Comparison of ENCODE assay signal across 20 mouse cellular contexts in genomic region chr5:112389352-112389751, GRCm38 (mm10). TPM values are rescaled to one million over a fixed set of nuclear protein-coding genes. Genes with fewer than 3 reads are reported as not detected.
DNase-seq lines count a peak whose midpoint lies in the region; ATAC-seq and TF ChIP-seq lines count a peak whose summit lies in the region.
"Had no signal": no experiment of that assay in that cellular context is flagged by ENCODE, and none has a peak within 500 bp of the region (broad histone marks: within the 10 kb centered on the region; RNA-seq: fewer than 3 reads in every experiment).

No protein-coding gene starts in this region.

- H3K9me3 ChIP-seq in forebrain, embryonic 14.5 days (replicated peaks; ENCODE audit: control insufficient read depth, low read length): no peaks in the 10 kb centered on the region
- no peaks in the 10 kb centered on the region for H3K9me3 ChIP-seq in forebrain, embryonic 12.5 days
- no peaks in the 10 kb centered on the region for H3K9me3 ChIP-seq in limb, embryonic 13.5 days
- no peaks in the 10 kb centered on the region for H3K9me3 ChIP-seq in neural tube, embryonic 13.5 days
- H3K9me3 ChIP-seq: intestine, embryonic 15.5 days had no signal

- peaks cover 67% of the 10 kb centered on the region for H3K36me3 ChIP-seq in forebrain, embryonic 14.5 days (ENCODE audit: control insufficient read depth, insufficient read depth, low read length)
- H3K36me3 ChIP-seq in forebrain, embryonic 12.5 days (replicated peaks): peaks cover 48% of the 10 kb centered on the region
- peaks cover 48% of the 10 kb centered on the region for H3K36me3 ChIP-seq in limb, embryonic 13.5 days
- peaks cover 68% of the 10 kb centered on the region for H3K36me3 ChIP-seq in neural tube, embryonic 13.5 days
- H3K36me3 ChIP-seq: intestine, embryonic 15.5 days had no signal

- intact Hi-C loops in left cerebral cortex, postnatal 14 days (cut with DNase I): no loop called here
- intact Hi-C loops in left cerebral cortex, postnatal 4 days (cut with DNase I): no loop called here
- intact Hi-C loops in gastrocnemius, adult 2 months (cut with DNase I): no loop called here

- no peak overlapping the region for H3K4me3 ChIP-seq in forebrain, embryonic 14.5 days (ENCODE audit: low read depth, low read length)
- no peak overlapping the region for H3K4me3 ChIP-seq in forebrain, embryonic 12.5 days (replicated peaks)
- H3K4me3 ChIP-seq in limb, embryonic 13.5 days: no peak overlapping the region
- H3K4me3 ChIP-seq in neural tube, embryonic 13.5 days: no peak overlapping the region
- no peak overlapping the region for H3K4me3 ChIP-seq in gastrocnemius, adult 2 months
- H3K4me3 ChIP-seq: intestine, embryonic 15.5 days had no signal

- H3K27me3 ChIP-seq in forebrain, embryonic 14.5 days (replicated peaks; ENCODE audit: control insufficient read depth, insufficient read depth, low read length): no peaks in the 10 kb centered on the region
- no peaks in the 10 kb centered on the region; the same call in 1 of the 2 replicates for H3K27me3 ChIP-seq in forebrain, embryonic 12.5 days
- H3K27me3 ChIP-seq in limb, embryonic 13.5 days: peaks cover 29% of the 10 kb centered on the region
- H3K27me3 ChIP-seq in neural tube, embryonic 13.5 days: no peaks in the 10 kb centered on the region

- ATAC-seq in forebrain, embryonic 14.5 days: no peak
- no peak for ATAC-seq in forebrain, embryonic 12.5 days (ENCODE audit: low FRiP score)
- no peak for ATAC-seq in limb, embryonic 13.5 days (ENCODE audit: low FRiP score, low read depth)
- ATAC-seq in neural tube, embryonic 13.5 days (ENCODE audit: low read depth): no peak
- ATAC-seq: intestine, embryonic 15.5 days had no signal

- H3K27ac ChIP-seq in forebrain, embryonic 14.5 days (ENCODE audit: low read depth, low read length): no peak overlapping the region
- H3K27ac ChIP-seq in forebrain, embryonic 12.5 days: no peak overlapping the region
- no peak overlapping the region for H3K27ac ChIP-seq in limb, embryonic 13.5 days
- no peak overlapping the region for H3K27ac ChIP-seq in neural tube, embryonic 13.5 days (replicated peaks)
- no peak overlapping the region for H3K27ac ChIP-seq in gastrocnemius, adult 2 months
- H3K27ac ChIP-seq: intestine, embryonic 15.5 days; kidney, postnatal 0 days had no signal

- 0 out of 2 replicates have a peak overlapping the region, but pooled peaks have one; percentile 3 for H3K9ac ChIP-seq in forebrain, embryonic 14.5 days (ENCODE audit: low read length)
- no peak overlapping the region for H3K9ac ChIP-seq in forebrain, embryonic 12.5 days
- 0 out of 2 replicates have a peak overlapping the region, but pooled peaks have one; percentile 4 for H3K9ac ChIP-seq in limb, embryonic 13.5 days
- H3K9ac ChIP-seq in neural tube, embryonic 13.5 days: peak overlapping the region; percentile 51; the same call in 1 of the 2 replicates
- H3K9ac ChIP-seq: intestine, embryonic 15.5 days; lung, embryonic 14.5 days had no signal

- no peak for DNase-seq in forebrain, embryonic 14.5 days (ENCODE audit: low spot score)
- peak; percentile 58 to 75 for DNase-seq in left cerebral cortex, postnatal 14 days (ENCODE audit: low spot score in 2 of 2)
- DNase-seq in left cerebral cortex, postnatal 4 days: no peak
- DNase-seq in gastrocnemius, adult 2 months: no peak
- no peak for DNase-seq in kidney, postnatal 36 days
- DNase-seq: adrenal gland, adult 8-10 months; B cell, adult 2 months; heart, adult 11 months; liver; lung, embryonic 14.5 days; retina, postnatal 1 day had no signal

- no peak overlapping the region for H3K4me2 ChIP-seq in forebrain, embryonic 14.5 days (ENCODE audit: low read length)
- no peak overlapping the region for H3K4me2 ChIP-seq in forebrain, embryonic 12.5 days
- no peak overlapping the region for H3K4me2 ChIP-seq in limb, embryonic 13.5 days (replicated peaks)
- H3K4me2 ChIP-seq in neural tube, embryonic 13.5 days: peak overlapping the region; percentile 12; the same call in 1 of the 2 replicates
- H3K4me2 ChIP-seq: intestine, embryonic 15.5 days; lung, embryonic 14.5 days had no signal

- WGBS in forebrain, embryonic 14.5 days: 81% methylated on average over 9 of the region's 9 CpGs
- WGBS in forebrain, embryonic 12.5 days: 85% methylated on average over 9 of the region's 9 CpGs
- 72% methylated on average over 9 of the region's 9 CpGs for WGBS in limb, embryonic 13.5 days
- WGBS in neural tube, embryonic 13.5 days: 83% methylated on average over 9 of the region's 9 CpGs

- no peak for TF ChIP-seq CTCF in gastrocnemius, adult 2 months (IDR thresholded peaks at IDR 0.05)

- peaks cover 11% of the 10 kb centered on the region for H3K4me1 ChIP-seq in forebrain, embryonic 14.5 days (ENCODE audit: control insufficient read depth, insufficient read depth, low read length)
- peaks cover 29% of the 10 kb centered on the region for H3K4me1 ChIP-seq in forebrain, embryonic 12.5 days
- peaks cover 13% of the 10 kb centered on the region for H3K4me1 ChIP-seq in limb, embryonic 13.5 days
- peaks cover 58% of the 10 kb centered on the region for H3K4me1 ChIP-seq in neural tube, embryonic 13.5 days (replicated peaks)

RNA-seq across cellular contexts. Expression of gene Asphd2, which starts 5.3 kb away (rescaled TPM):
- polyA plus RNA-seq in forebrain, embryonic 14.5 days (2014; fragmentation: Nextera tagmentation; extraction: Ambion mirVana): 31.6 and 37.9 TPM in 2 replicates
- 38.6 and 57.3 TPM in 2 replicates for polyA plus RNA-seq in forebrain, embryonic 12.5 days (2016; fragmentation: Nextera tagmentation; extraction: Ambion mirVana)
- 100 to 1,000 TPM; 164 to 171 TPM for total RNA-seq in left cerebral cortex, postnatal 14 days (2021)
- total RNA-seq in left cerebral cortex, postnatal 4 days (2021): 100 to 1,000 TPM; 130 to 134 TPM
- polyA plus RNA-seq in limb, embryonic 13.5 days (2015; fragmentation: Nextera tagmentation; extraction: Ambion mirVana): 19.1 and 23.7 TPM in 2 replicates
- 52.4 and 69.6 TPM in 2 replicates for polyA plus RNA-seq in neural tube, embryonic 13.5 days (2015; fragmentation: Nextera tagmentation; extraction: Ambion mirVana)
- total RNA-seq in gastrocnemius, adult 2 months (2021): under 1 TPM; 0.17 to 0.18 TPM
- total RNA-seq: megakaryocyte progenitor cell, adult 5-6 weeks had no signal

RNA-seq across cellular contexts. Expression of gene Gm6583, which starts 33.5 kb away (rescaled TPM):
- polyA plus RNA-seq in forebrain, embryonic 14.5 days (2014; fragmentation: Nextera tagmentation; extraction: Ambion mirVana): 0.08 and 0.10 TPM in 2 replicates
- polyA plus RNA-seq in forebrain, embryonic 12.5 days (2016; fragmentation: Nextera tagmentation; extraction: Ambion mirVana): 0.22 and 0.31 TPM in 2 replicates
- not detected for total RNA-seq in left cerebral cortex, postnatal 14 days (2021)
- not detected for total RNA-seq in left cerebral cortex, postnatal 4 days (2021)
- polyA plus RNA-seq in limb, embryonic 13.5 days (2015; fragmentation: Nextera tagmentation; extraction: Ambion mirVana): 0.18 and 0.24 TPM in 2 replicates
- 0.08 and 0.26 TPM in 2 replicates for polyA plus RNA-seq in neural tube, embryonic 13.5 days (2015; fragmentation: Nextera tagmentation; extraction: Ambion mirVana)
- total RNA-seq in gastrocnemius, adult 2 months (2021): not detected
- total RNA-seq: layer of hippocampus, postnatal 10 days; megakaryocyte progenitor cell, adult 5-6 weeks had no signal
- polyA plus RNA-seq: heart, postnatal 0 days; urinary bladder, adult 2 months had no signal

RNA-seq across cellular contexts. Expression of gene Hps4, which starts 46.5 kb away (rescaled TPM):
- 26.2 and 27.0 TPM in 2 replicates for polyA plus RNA-seq in forebrain, embryonic 14.5 days (2014; fragmentation: Nextera tagmentation; extraction: Ambion mirVana)
- polyA plus RNA-seq in forebrain, embryonic 12.5 days (2016; fragmentation: Nextera tagmentation; extraction: Ambion mirVana): 36.1 and 37.3 TPM in 2 replicates
- total RNA-seq in left cerebral cortex, postnatal 14 days (2021): 10 to 100 TPM; 30.0 to 32.7 TPM
- total RNA-seq in left cerebral cortex, postnatal 4 days (2021): 10 to 100 TPM; 32.6 to 32.8 TPM
- 42.5 and 43.6 TPM in 2 replicates for polyA plus RNA-seq in limb, embryonic 13.5 days (2015; fragmentation: Nextera tagmentation; extraction: Ambion mirVana)
- polyA plus RNA-seq in neural tube, embryonic 13.5 days (2015; fragmentation: Nextera tagmentation; extraction: Ambion mirVana): 37.6 and 37.8 TPM in 2 replicates
- 1 to 10 TPM; 4.3 to 6.3 TPM for total RNA-seq in gastrocnemius, adult 2 months (2021)

RNA-seq across cellular contexts. Expression of gene Srrd, which starts 46.5 kb away (rescaled TPM):
- polyA plus RNA-seq in forebrain, embryonic 14.5 days (2014; fragmentation: Nextera tagmentation; extraction: Ambion mirVana): 49.1 and 58.8 TPM in 2 replicates
- polyA plus RNA-seq in forebrain, embryonic 12.5 days (2016; fragmentation: Nextera tagmentation; extraction: Ambion mirVana): 47.3 and 50.0 TPM in 2 replicates
- 10 to 100 TPM; 21.6 to 23.0 TPM for total RNA-seq in left cerebral cortex, postnatal 14 days (2021)
- 10 to 100 TPM; 30.7 to 34.4 TPM for total RNA-seq in left cerebral cortex, postnatal 4 days (2021)
- 47.8 and 51.5 TPM in 2 replicates for polyA plus RNA-seq in limb, embryonic 13.5 days (2015; fragmentation: Nextera tagmentation; extraction: Ambion mirVana)
- polyA plus RNA-seq in neural tube, embryonic 13.5 days (2015; fragmentation: Nextera tagmentation; extraction: Ambion mirVana): 53.9 and 54.4 TPM in 2 replicates
- total RNA-seq in gastrocnemius, adult 2 months (2021): 1 to 10 TPM; 4.2 to 5.6 TPM

RNA-seq across cellular contexts. Expression of gene Gm6588, which starts 59.9 kb away (rescaled TPM):
- polyA plus RNA-seq in forebrain, embryonic 14.5 days (2014; fragmentation: Nextera tagmentation; extraction: Ambion mirVana): 0.09 and 0.27 TPM in 2 replicates
- polyA plus RNA-seq in forebrain, embryonic 12.5 days (2016; fragmentation: Nextera tagmentation; extraction: Ambion mirVana): 0.57 and 0.65 TPM in 2 replicates
- total RNA-seq in left cerebral cortex, postnatal 14 days (2021): not detected
- total RNA-seq in left cerebral cortex, postnatal 4 days (2021): not detected
- 0.08 TPM in 1 of 2 replicates, not detected in the other for polyA plus RNA-seq in limb, embryonic 13.5 days (2015; fragmentation: Nextera tagmentation; extraction: Ambion mirVana)
- polyA plus RNA-seq in neural tube, embryonic 13.5 days (2015; fragmentation: Nextera tagmentation; extraction: Ambion mirVana): 0.62 and 0.93 TPM in 2 replicates
- total RNA-seq in gastrocnemius, adult 2 months (2021): not detected
- total RNA-seq: adrenal gland, adult 8-10 months; layer of hippocampus, postnatal 10 days; megakaryocyte progenitor cell, adult 5-6 weeks had no signal
- polyA plus RNA-seq: heart, postnatal 0 days; intestine, embryonic 15.5 days; kidney, postnatal 0 days; lung, embryonic 14.5 days; urinary bladder, adult 2 months had no signal

Comparison
In these comparisons a context has a peak if more than half of its experiments do, and no peak if none do; other contexts are left out.
1. DNase-seq: peak in left cerebral cortex, postnatal 14 days (2 of 2); none in forebrain, embryonic 14.5 days (single experiment), left cerebral cortex, postnatal 4 days (single experiment), gastrocnemius, adult 2 months (single experiment) and kidney, postnatal 36 days (0 of 2).